In genomic region chr11:63502181-63502580, GRCm38 (mm10) we compare ENCODE assay signal across 8 mouse cellular contexts.
DNase-seq lines count a peak whose midpoint lies in the region; ATAC-seq lines count a peak whose summit lies in the region.
"Had no signal": no experiment of that assay in that cellular context is flagged by ENCODE, and none has a peak within 500 bp of the region (broad histone marks: within the 10 kb centered on the region; RNA-seq: fewer than 3 reads in every experiment).

No protein-coding gene starts in this region.

- no peak for ATAC-seq in forebrain, embryonic 13.5 days

- H3K36me3 ChIP-seq in midbrain, embryonic 10.5 days = no peaks in the 10 kb centered on the region
- H3K36me3 ChIP-seq in forebrain, embryonic 13.5 days (ENCODE audit: poor library complexity, severe bottlenecking) = no peaks in the 10 kb centered on the region
- H3K36me3 ChIP-seq: heart, embryonic 15.5 days had no signal

- H3K4me3 ChIP-seq in midbrain, embryonic 10.5 days = no peak overlapping the region
- no peak overlapping the region for H3K4me3 ChIP-seq in forebrain, embryonic 13.5 days
- H3K4me3 ChIP-seq: heart, embryonic 15.5 days had no signal

- WGBS in midbrain, embryonic 10.5 days = 87% methylated on average over 5 of the region's 5 CpGs
- 61% methylated on average over 5 of the region's 5 CpGs for WGBS in forebrain, embryonic 13.5 days

- no peak overlapping the region for H3K27ac ChIP-seq in midbrain, embryonic 10.5 days (replicated peaks)
- no peak overlapping the region for H3K27ac ChIP-seq in forebrain, embryonic 13.5 days
- H3K27ac ChIP-seq: heart, embryonic 15.5 days had no signal

- H3K9ac ChIP-seq in forebrain, embryonic 13.5 days = no peak overlapping the region
- H3K9ac ChIP-seq: heart, embryonic 15.5 days had no signal

- no peaks in the 10 kb centered on the region for H3K27me3 ChIP-seq in midbrain, embryonic 10.5 days (ENCODE audit: low read depth, poor library complexity, severe bottlenecking)
- no peaks in the 10 kb centered on the region for H3K27me3 ChIP-seq in forebrain, embryonic 13.5 days
- H3K27me3 ChIP-seq: heart, embryonic 15.5 days had no signal

- peak; percentile 50 for DNase-seq in layer of hippocampus, adult 11-12 months (ENCODE audit: low spot score)
- DNase-seq in layer of hippocampus, adult 9-10 months (ENCODE audit: low spot score) = no peak
- DNase-seq in brain, adult 2 months (ENCODE audit: low read depth, low spot score) = peak; percentile 73
- peak; percentile 1 for DNase-seq in cerebellum, adult 9-10 months
- DNase-seq in kidney, postnatal 36 days = peak; percentile 40 to 61
- no peak for DNase-seq in midbrain, embryonic 10.5 days (ENCODE audit: low spot score)

- H3K9me3 ChIP-seq in midbrain, embryonic 10.5 days (replicated peaks) = no peaks in the 10 kb centered on the region
- no peaks in the 10 kb centered on the region for H3K9me3 ChIP-seq in forebrain, embryonic 13.5 days (replicated peaks)
- H3K9me3 ChIP-seq: heart, embryonic 15.5 days had no signal

- H3K4me2 ChIP-seq in forebrain, embryonic 13.5 days = no peak overlapping the region
- H3K4me2 ChIP-seq: heart, embryonic 15.5 days had no signal

- peaks cover 4% of the 10 kb centered on the region; the same call in 1 of the 2 replicates for H3K4me1 ChIP-seq in midbrain, embryonic 10.5 days
- 0 out of 2 replicates have a peak, but pooled peaks cover 3% of the 10 kb centered on the region for H3K4me1 ChIP-seq in forebrain, embryonic 13.5 days
- H3K4me1 ChIP-seq: heart, embryonic 15.5 days had no signal

Comparison
In these comparisons a context has a peak if more than half of its experiments do, and no peak if none do; other contexts are left out.
1. DNase-seq: peak in layer of hippocampus, adult 11-12 months (single experiment), brain, adult 2 months (single experiment), cerebellum, adult 9-10 months (single experiment) and kidney, postnatal 36 days (2 of 2); none in layer of hippocampus, adult 9-10 months (single experiment) and midbrain, embryonic 10.5 days (single experiment).